Mouse (Mus musculus): ENCODE measurements around the gene Magel2. TPM values are rescaled to one million over a fixed set of nuclear protein-coding genes. Genes with fewer than 3 reads are reported as not detected.

Gene Magel2
- polyA plus RNA-seq, 1 experiment from 2014 or later = 11.3 TPM

DNA sequence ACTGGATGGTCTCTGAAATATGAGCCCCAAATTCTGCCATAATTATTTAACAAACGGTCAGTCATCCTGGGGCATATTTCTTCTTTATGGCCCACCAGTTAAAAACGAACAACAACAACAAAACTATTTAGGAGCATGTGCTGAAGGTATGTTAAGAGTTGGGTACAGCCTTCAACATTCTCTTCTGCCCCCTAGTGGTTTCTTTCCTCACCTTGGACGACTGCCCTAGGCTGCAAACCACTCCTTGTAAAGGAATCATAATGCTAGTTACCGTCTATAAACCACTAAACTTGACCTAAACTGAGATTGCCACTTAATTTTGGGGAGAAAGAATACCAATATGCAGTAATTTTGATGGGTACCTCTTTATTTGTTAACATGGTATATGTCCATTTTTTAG is 1.2 kb upstream of the Magel2 start:
- Histone ChIP-seq H3K36me3 (ENCODE audit: control insufficient read depth, insufficient read depth, low read length) (no peaks in the 10 kb centered on the region), H3K9ac (ENCODE audit: low read depth, low read length) (no peak overlapping the region), H3K4me1 (replicated peaks; ENCODE audit: control insufficient read depth, insufficient read depth, low read length) (0 out of 2 replicates have a peak, but pooled peaks cover 2% of the 10 kb centered on the region), H3K27me3 (ENCODE audit: control insufficient read depth, insufficient read depth, low read length) (no peaks in the 10 kb centered on the region), H3K4me2 (replicated peaks; ENCODE audit: low read depth, low read length) (no peak overlapping the region), H3K9me3 (ENCODE audit: control insufficient read depth, low read length) (no peaks in the 10 kb centered on the region), H3K27ac (ENCODE audit: low read depth, low read length) (no peak overlapping the region), H3K4me3 (ENCODE audit: low read depth, low read length) (no peak overlapping the region)
- peak; percentile 63 for DNase-seq (ENCODE audit: low spot score)
- 36% methylated on average over 4 of the region's 4 CpGs for WGBS
- no peak for ATAC-seq (ENCODE audit: low FRiP score)

DNA sequence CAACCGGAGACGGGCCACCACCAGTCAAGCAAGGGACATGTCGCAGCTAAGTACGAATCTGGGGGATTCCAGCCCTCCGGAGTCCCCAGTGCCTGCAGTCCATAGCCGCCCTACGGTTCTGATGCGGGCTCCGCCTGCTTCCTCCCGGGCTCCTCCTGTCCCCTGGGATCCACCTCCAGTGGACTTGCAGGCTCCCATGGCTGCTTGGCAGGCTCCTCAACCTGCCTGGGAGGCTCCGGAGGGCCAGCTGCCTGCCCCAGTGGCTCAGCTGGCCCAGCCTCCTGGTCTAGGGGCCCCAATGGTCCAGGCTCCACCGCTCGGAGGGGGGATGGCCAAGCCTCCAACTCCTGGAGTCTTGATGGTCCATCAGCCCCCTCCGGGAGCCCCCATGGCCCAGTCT is 503 bp downstream of the Magel2 start:
- H3K9ac ChIP-seq (ENCODE audit: low read depth, low read length) = peak overlapping the region; percentile 65
- no peaks in the 10 kb centered on the region for H3K36me3 ChIP-seq (ENCODE audit: control insufficient read depth, insufficient read depth, low read length)
- H3K27ac ChIP-seq (ENCODE audit: low read depth, low read length) = peak overlapping the region; percentile 72
- 0 out of 2 replicates have a peak, but pooled peaks cover 2% of the 10 kb centered on the region for H3K4me1 ChIP-seq (replicated peaks; ENCODE audit: control insufficient read depth, insufficient read depth, low read length)
- 27% methylated on average over 14 of the region's 14 CpGs for WGBS
- H3K4me2 ChIP-seq (replicated peaks; ENCODE audit: low read depth, low read length) = peak overlapping the region; percentile 64
- H3K4me3 ChIP-seq (ENCODE audit: low read depth, low read length) = peak overlapping the region; percentile 46
- no peaks in the 10 kb centered on the region for H3K27me3 ChIP-seq (ENCODE audit: control insufficient read depth, insufficient read depth, low read length)
- no peaks in the 10 kb centered on the region for H3K9me3 ChIP-seq (ENCODE audit: control insufficient read depth, low read length)
- ATAC-seq (ENCODE audit: low FRiP score) = peak; percentile 63
- DNase-seq (ENCODE audit: low spot score) = peak; percentile 43

DNA sequence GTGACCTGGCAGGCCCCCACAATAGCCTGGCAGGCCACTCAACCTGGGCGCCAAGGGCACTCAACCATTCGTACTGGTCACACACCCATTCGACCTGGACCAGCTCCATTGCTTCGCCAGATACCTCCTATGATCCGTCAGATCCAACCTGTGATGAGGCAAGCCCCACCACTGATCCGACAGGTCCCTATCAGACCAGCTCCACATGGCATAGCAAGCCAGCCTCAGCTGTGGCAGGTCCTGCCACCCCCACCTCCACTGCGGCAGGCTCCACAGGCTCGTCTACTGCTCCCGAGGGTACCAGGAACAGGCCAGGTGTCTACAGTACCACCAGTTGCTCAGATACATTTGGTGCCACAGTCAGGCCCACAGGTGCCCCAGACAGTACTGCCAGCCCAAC is 1.7 kb downstream of the Magel2 start:
- Histone ChIP-seq H3K4me3 (ENCODE audit: low read depth, low read length) (no peak overlapping the region), H3K27me3 (ENCODE audit: control insufficient read depth, insufficient read depth, low read length) (no peaks in the 10 kb centered on the region), H3K4me2 (replicated peaks; ENCODE audit: low read depth, low read length) (peak overlapping the region; percentile 64; the same call in 1 of the 2 replicates), H3K9ac (ENCODE audit: low read depth, low read length) (no peak overlapping the region), H3K36me3 (ENCODE audit: control insufficient read depth, insufficient read depth, low read length) (no peaks in the 10 kb centered on the region), H3K9me3 (ENCODE audit: control insufficient read depth, low read length) (no peaks in the 10 kb centered on the region), H3K4me1 (replicated peaks; ENCODE audit: control insufficient read depth, insufficient read depth, low read length) (0 out of 2 replicates have a peak, but pooled peaks cover 2% of the 10 kb centered on the region), H3K27ac (ENCODE audit: low read depth, low read length) (no peak overlapping the region)
- ATAC-seq (ENCODE audit: low FRiP score) (no peak), DNase-seq (ENCODE audit: low spot score) (no peak)
- WGBS = 85% methylated on average over 9 of the region's 9 CpGs

DNA sequence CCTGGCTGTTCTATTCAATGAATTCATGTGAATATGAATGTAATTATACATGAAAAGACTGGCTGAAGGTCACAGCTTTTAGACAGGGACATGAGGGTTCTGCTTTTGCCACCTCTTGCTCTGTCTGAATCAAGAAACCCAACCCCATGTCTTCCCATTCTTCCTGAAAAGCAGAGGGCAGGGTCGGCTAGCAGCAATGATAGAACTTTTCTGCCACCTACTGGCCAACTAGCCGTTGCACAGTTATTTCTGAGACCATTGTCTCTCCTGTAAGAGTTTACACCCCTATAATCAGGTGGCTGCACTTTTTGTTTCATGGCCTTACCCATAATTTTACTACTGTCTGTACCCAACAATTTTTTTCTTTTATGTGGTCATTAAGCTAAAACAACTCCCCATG is 5.6 kb downstream of the Magel2 start:
- Histone ChIP-seq H3K9me3 (ENCODE audit: control insufficient read depth, low read length) (no peaks in the 10 kb centered on the region), H3K9ac (ENCODE audit: low read depth, low read length) (no peak overlapping the region), H3K27ac (ENCODE audit: low read depth, low read length) (no peak overlapping the region), H3K27me3 (ENCODE audit: control insufficient read depth, insufficient read depth, low read length) (no peaks in the 10 kb centered on the region), H3K4me1 (replicated peaks; ENCODE audit: control insufficient read depth, insufficient read depth, low read length) (0 out of 2 replicates have a peak, but pooled peaks cover 2% of the 10 kb centered on the region), H3K36me3 (ENCODE audit: control insufficient read depth, insufficient read depth, low read length) (no peaks in the 10 kb centered on the region), H3K4me2 (replicated peaks; ENCODE audit: low read depth, low read length) (no peak overlapping the region), H3K4me3 (ENCODE audit: low read depth, low read length) (no peak overlapping the region)
- peak; percentile 53; the same call in 1 of the 2 replicates for ATAC-seq (ENCODE audit: low FRiP score)
- peak; percentile 63 for DNase-seq (ENCODE audit: low spot score)
- 9% methylated on average over 2 of the region's 2 CpGs for WGBS

DNA sequence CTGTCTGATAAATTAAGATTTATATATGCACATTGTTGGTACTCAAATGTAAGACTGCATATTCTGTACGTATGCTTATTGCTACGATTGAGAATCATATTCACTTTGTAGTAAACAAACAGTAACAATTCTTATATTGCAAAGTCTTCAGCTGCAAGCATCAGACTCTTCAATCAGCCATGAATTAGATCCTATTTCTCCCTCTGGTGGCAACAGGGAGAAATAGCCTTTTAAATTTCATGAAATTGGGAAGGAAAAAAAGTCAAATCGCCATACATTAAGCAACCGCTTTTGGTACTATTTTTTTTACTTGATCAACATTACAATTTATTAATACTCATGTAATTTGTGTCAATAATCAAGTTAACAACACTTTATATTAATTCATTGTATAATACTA is 11.5 kb downstream of the Magel2 start:
- H3K4me2 ChIP-seq (replicated peaks; ENCODE audit: low read depth, low read length) = no peak overlapping the region
- no peak overlapping the region for H3K27ac ChIP-seq (ENCODE audit: low read depth, low read length)
- no peak for ATAC-seq (ENCODE audit: low FRiP score)
- no peak overlapping the region for H3K9ac ChIP-seq (ENCODE audit: low read depth, low read length)
- 54% methylated on average over 4 of the region's 4 CpGs for WGBS
- no peaks in the 10 kb centered on the region for H3K27me3 ChIP-seq (ENCODE audit: control insufficient read depth, insufficient read depth, low read length)
- no peak overlapping the region for H3K4me3 ChIP-seq (ENCODE audit: low read depth, low read length)
- no peak for DNase-seq (ENCODE audit: low spot score)
- H3K9me3 ChIP-seq (ENCODE audit: control insufficient read depth, low read length) = no peaks in the 10 kb centered on the region
- no peaks in the 10 kb centered on the region for H3K36me3 ChIP-seq (ENCODE audit: control insufficient read depth, insufficient read depth, low read length)
- H3K4me1 ChIP-seq (replicated peaks; ENCODE audit: control insufficient read depth, insufficient read depth, low read length) = no peaks in the 10 kb centered on the region

DNA sequence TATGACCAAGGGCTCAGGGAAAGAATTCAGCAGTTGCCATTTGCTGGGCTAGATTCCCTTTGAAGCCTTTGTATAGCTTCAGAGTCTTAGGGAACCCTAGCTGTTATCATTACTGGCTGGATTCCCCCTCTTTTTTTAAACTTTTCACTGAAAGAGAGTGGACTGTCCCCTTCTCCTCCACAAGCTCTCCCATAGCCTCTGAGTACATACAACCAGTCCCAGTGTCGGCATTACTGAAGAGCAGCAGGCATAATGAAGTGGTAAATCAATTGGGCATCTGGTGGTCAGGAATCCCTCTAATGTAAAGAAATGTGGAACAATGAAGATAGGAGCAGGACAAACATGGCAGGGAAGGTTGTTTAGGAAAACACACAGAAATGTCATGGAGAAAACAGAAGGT is 15.4 kb downstream of the Magel2 start:
- H3K9ac ChIP-seq (ENCODE audit: low read depth, low read length) = no peak overlapping the region
- 40% methylated on average over 1 of the region's 1 CpGs for WGBS
- H3K27me3 ChIP-seq (ENCODE audit: control insufficient read depth, insufficient read depth, low read length) = no peaks in the 10 kb centered on the region
- no peaks in the 10 kb centered on the region for H3K9me3 ChIP-seq (ENCODE audit: control insufficient read depth, low read length)
- no peak overlapping the region for H3K27ac ChIP-seq (ENCODE audit: low read depth, low read length)
- DNase-seq (ENCODE audit: low spot score) = no peak
- no peaks in the 10 kb centered on the region for H3K4me1 ChIP-seq (replicated peaks; ENCODE audit: control insufficient read depth, insufficient read depth, low read length)
- no peak overlapping the region for H3K4me2 ChIP-seq (replicated peaks; ENCODE audit: low read depth, low read length)
- H3K36me3 ChIP-seq (ENCODE audit: control insufficient read depth, insufficient read depth, low read length) = no peaks in the 10 kb centered on the region
- no peak overlapping the region for H3K4me3 ChIP-seq (ENCODE audit: low read depth, low read length)
- ATAC-seq (ENCODE audit: low FRiP score) = no peak

DNA sequence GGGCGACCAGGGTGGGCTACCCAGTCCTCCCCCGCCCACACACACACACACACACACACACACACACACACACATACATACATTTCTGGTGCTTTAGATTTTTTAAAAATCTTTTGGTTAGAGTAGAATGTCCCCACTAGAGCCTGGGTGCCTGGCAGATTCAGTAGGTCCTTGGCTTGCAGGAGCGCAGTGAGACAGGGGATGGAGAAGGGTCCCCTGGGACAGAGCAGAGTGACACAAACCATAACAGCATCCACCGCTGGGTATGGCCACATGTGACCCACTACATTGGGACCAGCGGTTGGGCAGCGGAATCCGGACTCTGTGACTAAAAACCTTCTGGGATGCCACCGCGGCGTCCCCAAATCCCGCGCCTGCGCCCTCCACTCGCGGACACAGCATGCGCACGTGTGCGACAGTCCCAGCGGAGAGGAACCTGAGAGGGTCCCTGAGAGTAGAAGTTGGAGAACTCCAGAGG is 29.8 kb downstream of the Magel2 start:
- H3K9ac ChIP-seq (ENCODE audit: low read depth, low read length) = no peak overlapping the region
- no peaks in the 10 kb centered on the region for H3K27me3 ChIP-seq (ENCODE audit: control insufficient read depth, insufficient read depth, low read length)
- no peaks in the 10 kb centered on the region for H3K9me3 ChIP-seq (ENCODE audit: control insufficient read depth, low read length)
- peak; percentile 65 for ATAC-seq (ENCODE audit: low FRiP score)
- peak; percentile 49 for DNase-seq (ENCODE audit: low spot score)
- peak overlapping the region; percentile 19 for H3K4me3 ChIP-seq (ENCODE audit: low read depth, low read length)
- 0 out of 2 replicates have a peak, but pooled peaks cover 2% of the 10 kb centered on the region for H3K4me1 ChIP-seq (replicated peaks; ENCODE audit: control insufficient read depth, insufficient read depth, low read length)
- no peaks in the 10 kb centered on the region for H3K36me3 ChIP-seq (ENCODE audit: control insufficient read depth, insufficient read depth, low read length)
- peak overlapping the region; percentile 47 for H3K4me2 ChIP-seq (replicated peaks; ENCODE audit: low read depth, low read length)
- H3K27ac ChIP-seq (ENCODE audit: low read depth, low read length) = no peak overlapping the region
- 40% methylated on average over 19 of the region's 19 CpGs for WGBS

DNA sequence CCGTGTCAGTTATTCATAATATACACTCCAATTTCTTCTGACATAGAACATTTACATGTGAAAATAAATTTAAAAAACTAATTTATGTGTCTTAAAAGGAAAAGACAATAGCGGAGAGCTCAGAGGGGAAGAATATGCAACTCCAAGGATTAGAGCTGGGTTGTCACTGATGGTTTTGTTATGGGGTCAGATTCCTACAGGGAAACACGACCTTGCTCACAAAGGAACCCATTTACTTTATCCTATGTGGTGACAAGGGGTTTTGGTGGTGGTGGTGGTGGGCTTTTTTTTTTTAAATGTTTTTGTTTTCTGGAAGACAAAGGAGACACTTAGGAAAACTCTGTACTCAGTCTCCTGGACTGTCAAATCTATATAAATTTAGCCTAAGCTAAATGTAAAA is 31.0 kb downstream of the Magel2 start:
- Histone ChIP-seq H3K36me3 (ENCODE audit: control insufficient read depth, insufficient read depth, low read length) (no peaks in the 10 kb centered on the region), H3K9me3 (ENCODE audit: control insufficient read depth, low read length) (no peaks in the 10 kb centered on the region), H3K4me1 (replicated peaks; ENCODE audit: control insufficient read depth, insufficient read depth, low read length) (0 out of 2 replicates have a peak, but pooled peaks cover 2% of the 10 kb centered on the region), H3K4me2 (replicated peaks; ENCODE audit: low read depth, low read length) (no peak overlapping the region), H3K27ac (ENCODE audit: low read depth, low read length) (no peak overlapping the region), H3K4me3 (ENCODE audit: low read depth, low read length) (no peak overlapping the region), H3K9ac (ENCODE audit: low read depth, low read length) (no peak overlapping the region), H3K27me3 (ENCODE audit: control insufficient read depth, insufficient read depth, low read length) (no peaks in the 10 kb centered on the region)
- DNase-seq (ENCODE audit: low spot score) (peak; percentile 26), ATAC-seq (ENCODE audit: low FRiP score) (no peak)
- 35% methylated on average over 3 of the region's 3 CpGs for WGBS

DNA sequence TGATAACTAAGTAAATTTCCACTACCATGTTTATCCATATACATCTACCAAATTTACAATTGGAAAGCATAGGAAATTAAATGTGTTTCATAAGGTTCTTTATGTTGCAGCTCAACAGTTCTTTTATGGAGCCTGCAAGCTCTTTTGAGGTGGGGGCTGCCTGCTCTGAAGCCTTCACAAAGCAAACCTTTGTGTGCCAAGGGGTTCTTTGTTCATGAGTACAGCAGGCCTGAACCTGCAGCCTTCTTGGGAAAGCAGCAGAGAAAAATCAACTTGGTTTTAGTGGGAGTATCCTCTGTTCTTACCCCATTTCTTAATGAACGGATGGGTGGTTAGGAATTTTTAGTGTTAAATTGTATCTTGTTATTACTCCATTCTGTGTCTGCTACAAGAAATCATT is 38.4 kb downstream of the Magel2 start:
- Histone ChIP-seq H3K4me3 (ENCODE audit: low read depth, low read length) (no peak overlapping the region), H3K4me1 (replicated peaks; ENCODE audit: control insufficient read depth, insufficient read depth, low read length) (0 out of 2 replicates have a peak, but pooled peaks cover 2% of the 10 kb centered on the region), H3K27me3 (ENCODE audit: control insufficient read depth, insufficient read depth, low read length) (no peaks in the 10 kb centered on the region), H3K9ac (ENCODE audit: low read depth, low read length) (peak overlapping the region; percentile 2; the same call in 1 of the 2 replicates), H3K4me2 (replicated peaks; ENCODE audit: low read depth, low read length) (no peak overlapping the region), H3K27ac (ENCODE audit: low read depth, low read length) (peak overlapping the region; percentile 73), H3K9me3 (ENCODE audit: control insufficient read depth, low read length) (no peaks in the 10 kb centered on the region), H3K36me3 (ENCODE audit: control insufficient read depth, insufficient read depth, low read length) (no peaks in the 10 kb centered on the region)
- no peak for ATAC-seq (ENCODE audit: low FRiP score)
- DNase-seq (ENCODE audit: low spot score) = peak; percentile 47
- WGBS = 42% methylated on average over 1 of the region's 1 CpGs

Measured in hindbrain, embryonic 11.5 days (tissue).